Mouse (Mus musculus) urinary bladder, postnatal 14 days (tissue): ENCODE measurements around the gene Srd5a3.

Experiments used
- DNase-seq: peaks from one replicate; pipeline ENCODE4 v3.0.0; 2021; ENCODE audit warnings: low spot score

The Srd5a3 gene

DNA sequence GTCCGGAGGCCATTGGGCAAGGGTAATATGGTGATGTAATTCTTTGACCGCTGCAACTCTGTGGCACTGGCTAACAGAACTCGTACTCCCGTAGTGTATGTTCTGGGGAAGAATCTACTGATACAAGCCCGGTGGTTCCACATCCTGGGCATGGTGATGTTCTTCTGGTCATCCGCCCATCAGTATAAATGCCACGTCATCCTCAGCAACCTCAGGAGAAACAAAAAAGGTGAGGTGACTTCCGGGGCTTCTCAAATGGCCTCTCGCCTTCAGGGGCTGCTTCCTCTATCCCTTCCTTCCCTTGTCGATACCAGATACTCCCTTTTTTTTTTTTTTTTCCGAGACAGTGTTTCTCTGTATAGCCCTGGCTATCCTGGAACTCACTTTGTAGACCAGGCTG is 13.4 kb downstream of the Srd5a3 start:
- DNase-seq, result no peak

DNA sequence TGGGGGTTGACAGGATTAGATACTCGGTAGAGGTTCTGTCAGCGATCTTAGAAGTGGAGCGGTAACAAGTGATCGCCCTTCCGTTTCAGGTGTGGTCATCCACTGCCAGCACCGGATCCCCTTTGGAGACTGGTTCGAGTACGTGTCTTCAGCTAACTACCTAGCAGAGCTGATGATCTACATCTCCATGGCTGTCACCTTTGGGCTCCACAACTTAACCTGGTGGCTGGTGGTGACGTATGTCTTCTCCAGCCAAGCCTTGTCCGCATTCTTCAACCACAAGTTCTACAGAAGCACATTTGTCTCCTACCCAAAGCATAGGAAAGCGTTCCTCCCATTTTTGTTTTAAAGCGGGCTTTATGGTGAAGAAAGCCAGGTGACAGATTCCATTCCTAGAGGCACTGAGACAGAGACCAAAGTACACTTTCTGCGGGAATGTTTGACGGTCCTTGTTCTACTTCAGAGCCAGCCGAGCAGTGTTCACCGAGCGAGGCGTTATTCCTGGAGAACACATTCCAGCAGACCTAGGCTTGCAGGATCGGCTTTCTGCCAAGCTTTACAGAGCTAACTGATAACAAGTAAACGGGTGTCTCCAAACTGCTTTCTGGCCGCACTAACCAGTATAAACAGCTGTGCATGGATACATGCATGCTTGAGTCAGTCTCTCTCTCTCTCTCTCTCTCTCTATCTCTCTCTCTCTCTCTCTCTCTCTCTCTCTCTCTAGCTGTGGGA is 14.5 kb downstream of the Srd5a3 start:
- DNase-seq, result no peak

DNA sequence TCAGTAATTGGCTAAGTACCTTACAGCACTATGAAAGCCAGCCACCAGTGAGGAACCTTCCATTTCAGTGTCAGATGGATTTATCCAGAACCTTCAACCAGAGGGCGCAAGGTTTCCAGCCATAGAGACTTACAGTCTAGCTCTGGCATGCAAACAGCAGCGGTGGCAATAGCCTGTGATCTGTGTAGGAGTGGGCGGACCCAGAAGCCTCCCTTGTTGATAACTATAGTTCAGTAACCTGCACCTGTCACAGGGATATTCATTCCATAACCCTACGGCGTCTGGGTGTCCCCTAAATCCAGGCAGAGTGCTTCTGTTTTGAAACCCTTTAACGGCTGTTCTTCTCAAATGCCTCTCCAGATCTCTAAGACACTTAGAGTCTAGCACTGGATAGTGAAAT is 19.5 kb downstream of the Srd5a3 start:
- DNase-seq, result no peak

DNA sequence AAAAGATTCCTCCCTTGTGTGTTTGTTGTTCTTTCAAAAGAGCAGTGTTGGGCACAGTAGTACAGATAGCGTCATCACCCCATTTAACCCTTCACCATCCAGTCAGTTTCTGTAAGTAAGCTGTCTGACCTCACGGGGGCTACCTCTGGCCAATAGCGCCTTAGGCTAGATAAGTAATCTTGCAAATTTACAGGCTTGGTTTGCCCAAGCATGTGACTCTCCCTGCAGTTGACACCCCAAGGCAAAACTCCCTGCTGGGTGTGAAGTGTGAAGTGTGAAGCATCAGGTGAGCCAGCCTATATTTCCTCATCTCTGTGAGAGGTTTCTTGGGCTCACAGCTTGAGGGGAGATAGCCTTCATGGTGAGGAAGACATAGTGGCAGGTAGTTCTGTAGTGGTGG is 20.0 kb downstream of the Srd5a3 start:
- DNase-seq, result no peak

DNA sequence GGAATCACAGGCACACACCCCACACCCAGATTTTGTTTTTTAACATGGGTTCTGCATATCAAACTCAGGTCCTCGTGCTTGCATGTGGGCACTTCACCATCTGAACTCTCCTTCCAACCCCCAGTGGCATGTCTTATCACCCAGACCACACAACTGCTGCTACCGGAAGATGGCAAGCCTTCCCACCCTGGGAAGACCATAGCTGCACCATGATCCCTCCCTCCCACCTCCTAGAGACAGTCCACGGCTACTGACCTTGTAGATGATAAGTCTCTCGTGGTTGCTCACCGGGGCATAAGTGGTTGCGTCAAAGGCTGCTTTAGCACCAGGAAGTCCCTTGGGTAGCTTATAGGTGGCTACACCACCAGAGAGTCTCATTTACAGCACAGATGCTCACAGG is 21.4 kb downstream of the Srd5a3 start:
- DNase-seq, result no peak

DNA sequence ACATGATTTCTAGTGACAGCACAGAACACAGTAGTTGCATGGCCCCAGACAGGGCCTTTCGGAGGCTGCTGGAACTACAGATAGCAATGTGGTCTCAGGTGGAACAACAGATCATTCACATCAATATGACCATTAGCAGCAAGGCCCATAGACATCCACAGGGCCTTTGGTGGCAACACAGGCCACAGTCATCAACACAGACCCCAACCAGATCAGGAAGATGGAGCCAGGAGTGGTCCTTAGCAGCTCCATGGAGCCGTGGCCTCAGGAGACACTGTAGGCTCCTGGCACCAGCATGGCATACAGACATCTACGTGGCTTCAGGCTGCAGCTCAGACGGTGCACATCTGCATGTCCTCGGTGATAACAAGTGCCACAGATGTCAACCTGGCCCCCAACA is 22.9 kb downstream of the Srd5a3 start:
- DNase-seq, result no peak

DNA sequence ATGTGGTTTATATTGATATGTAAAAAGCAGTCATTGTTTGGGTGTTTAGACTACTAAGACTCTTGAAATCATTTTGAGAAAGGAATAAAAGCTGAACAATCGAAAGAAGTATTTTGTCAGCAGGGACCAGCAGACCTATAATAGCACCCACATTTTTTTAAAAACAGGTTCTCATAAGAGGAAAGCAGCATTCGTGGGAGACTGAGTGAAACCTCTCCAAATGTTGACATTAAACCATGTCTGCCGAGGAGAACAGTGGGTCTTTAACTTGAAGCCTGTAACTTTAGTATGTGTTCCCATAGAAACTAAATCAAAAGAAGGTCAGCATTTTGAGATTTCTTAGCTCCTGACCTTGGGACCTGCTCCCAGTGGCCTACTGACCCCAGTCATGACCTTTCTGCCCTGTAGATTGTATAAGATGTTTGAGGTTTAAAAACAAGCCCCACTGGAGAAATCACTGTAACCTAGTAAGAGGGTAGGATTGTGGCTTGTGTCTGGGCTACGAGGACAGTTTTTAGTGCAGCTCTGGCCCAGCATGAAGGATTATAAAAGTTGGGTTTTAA is 23.8 kb downstream of the Srd5a3 start:
- no peak for DNase-seq

DNA sequence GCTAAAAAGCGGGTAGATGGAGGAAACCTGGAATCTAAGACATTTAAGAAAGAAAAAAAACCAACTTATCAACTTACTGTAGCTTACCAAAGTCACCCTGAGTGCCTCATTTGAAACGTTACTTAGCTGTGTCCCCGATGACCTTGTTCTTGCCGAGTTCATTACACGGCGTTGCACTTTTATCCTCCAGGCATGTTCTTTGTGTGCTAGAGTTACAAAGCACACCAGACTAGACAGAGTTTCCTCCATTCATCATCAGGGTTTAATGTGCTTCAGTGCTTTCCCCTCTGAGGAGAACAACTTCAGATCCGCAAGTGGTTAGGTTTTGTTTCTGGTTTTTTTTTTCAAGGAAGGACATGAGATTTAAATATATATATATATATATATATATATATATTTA is 24.8 kb downstream of the Srd5a3 start:
- DNase-seq, result no peak

DNA sequence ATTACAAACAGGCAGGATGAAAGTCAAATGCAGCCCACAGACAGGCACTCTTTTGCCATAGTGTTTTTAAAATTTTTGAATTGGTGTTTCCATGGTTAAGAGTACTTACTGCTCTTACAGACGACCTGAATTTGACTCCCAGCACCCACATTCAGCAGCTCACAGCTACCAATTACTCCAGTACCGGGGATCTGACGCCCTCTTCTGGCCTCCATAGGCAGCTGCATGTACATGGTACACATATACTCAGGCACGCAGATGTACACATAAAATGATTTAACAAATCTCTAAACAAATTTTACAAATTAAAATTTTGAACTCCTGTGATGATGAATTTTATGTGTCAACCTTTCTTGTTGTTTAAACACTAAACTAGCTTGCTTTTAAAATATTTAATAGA is 30.5 kb downstream of the Srd5a3 start:
- no peak for DNase-seq

DNA sequence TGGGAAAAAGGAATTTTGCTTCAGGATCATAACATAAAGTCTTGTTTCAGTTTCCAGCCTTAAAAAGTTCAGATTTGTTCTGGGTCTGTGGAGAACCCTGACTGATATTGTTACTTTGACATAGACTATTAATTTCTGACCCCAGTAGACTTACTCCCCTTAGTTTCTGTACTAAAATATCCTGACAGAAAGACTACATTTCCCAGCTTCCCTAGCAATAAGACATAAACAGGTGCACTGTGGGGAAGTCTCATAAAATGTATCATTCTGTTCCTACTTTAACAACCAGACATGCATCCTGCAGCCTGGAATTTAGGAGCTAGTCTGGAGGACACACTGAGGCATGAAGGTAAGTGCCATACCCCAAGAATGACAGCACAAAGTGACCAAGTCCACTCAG is 31.0 kb downstream of the Srd5a3 start:
- no peak for DNase-seq

DNA sequence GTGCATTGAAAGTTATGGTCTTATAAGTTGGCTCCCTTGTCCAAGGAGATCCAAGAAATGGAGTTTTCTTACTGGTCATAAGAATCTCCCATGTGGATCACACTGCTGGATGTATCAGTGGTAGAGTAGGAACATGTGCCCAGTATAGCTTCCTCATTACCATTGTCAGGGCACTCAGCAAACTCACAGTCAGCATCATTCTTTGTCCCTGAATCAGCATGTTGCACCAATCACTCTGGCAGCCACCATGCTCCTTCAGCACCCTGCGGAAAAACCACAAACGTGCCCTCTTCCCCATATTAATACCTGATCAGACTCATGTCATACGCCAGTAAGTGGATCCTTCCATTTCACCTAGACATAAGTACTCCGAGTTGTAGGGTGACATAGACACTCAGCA is 35.0 kb downstream of the Srd5a3 start:
- no peak for DNase-seq

DNA sequence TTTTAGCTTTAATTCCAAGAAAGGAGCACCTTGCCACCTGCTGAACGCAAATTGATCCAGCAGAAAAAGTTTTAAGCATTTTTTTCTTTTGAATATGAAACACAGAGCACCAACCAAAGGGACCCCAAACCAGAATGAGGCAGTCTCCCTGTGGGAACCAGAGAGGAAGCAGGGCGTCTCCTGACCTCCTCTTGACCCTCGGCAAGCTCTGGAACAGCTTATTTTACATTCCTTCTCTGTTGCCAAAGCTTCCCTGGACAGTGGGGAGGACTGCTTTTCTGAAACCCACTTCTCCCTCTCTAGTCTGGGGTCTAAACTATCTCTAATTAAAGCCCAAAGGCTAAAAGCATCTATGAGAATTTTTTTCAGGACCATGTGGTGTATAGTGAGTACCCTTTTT is 36.3 kb downstream of the Srd5a3 start:
- no peak for DNase-seq

DNA sequence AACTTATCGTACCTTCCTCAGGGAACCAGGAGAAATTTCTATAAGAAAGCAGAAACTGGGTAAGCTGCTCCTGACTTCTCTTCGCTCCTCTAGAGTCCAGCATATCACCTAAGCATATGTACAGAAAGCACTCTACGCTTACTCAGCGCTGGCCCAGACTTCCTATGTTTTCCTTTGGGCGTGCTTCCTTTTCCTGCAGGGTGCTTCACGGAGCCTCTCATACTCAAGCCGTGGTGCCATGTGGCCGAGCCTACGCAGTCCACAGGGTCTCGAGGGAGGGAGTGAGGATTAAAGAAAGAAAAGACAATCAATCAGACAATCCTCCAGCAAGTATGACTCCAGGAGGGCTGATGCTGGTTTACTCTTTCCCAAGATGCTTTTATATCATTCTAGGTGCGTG is 36.8 kb downstream of the Srd5a3 start:
- DNase-seq, result no peak

DNA sequence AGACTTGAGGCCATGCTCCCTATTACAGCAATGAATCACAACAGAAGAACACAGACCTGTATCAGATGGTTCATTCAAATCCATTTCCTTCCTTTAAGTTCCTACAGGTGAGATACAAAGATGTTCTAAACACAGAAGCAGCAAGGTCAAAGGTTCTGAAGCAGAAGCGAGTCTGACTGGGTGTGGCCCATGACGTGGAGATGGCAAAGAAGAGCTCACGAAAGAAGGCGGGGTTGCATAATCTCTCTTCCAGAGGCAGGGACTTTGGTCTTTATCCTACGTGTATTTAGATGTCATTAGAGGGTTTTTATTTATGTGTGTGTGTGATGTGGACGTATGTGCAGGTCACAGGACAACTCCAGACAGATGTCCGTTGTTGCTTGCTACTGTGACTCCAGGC is 37.6 kb downstream of the Srd5a3 start:
- DNase-seq, result no peak

DNA sequence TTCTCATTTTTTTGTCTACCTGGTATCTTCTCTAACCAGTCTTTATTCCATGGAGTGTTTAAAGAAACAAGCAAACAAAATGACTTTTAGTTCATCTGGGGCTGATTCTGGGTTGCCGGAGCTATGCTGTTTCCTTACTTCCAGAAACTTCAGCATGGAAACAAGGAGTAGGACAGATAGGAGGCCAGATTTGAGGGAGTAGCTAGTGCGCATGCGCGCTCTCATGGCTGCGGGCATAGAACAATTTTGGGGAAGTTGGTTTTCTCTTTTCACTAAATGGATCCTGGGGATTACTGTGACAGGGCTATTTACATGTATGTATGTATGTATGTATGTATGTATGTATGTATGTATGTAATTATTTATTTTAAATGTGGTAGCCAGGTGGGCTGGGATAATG is 39.1 kb downstream of the Srd5a3 start:
- DNase-seq, result no peak

DNA sequence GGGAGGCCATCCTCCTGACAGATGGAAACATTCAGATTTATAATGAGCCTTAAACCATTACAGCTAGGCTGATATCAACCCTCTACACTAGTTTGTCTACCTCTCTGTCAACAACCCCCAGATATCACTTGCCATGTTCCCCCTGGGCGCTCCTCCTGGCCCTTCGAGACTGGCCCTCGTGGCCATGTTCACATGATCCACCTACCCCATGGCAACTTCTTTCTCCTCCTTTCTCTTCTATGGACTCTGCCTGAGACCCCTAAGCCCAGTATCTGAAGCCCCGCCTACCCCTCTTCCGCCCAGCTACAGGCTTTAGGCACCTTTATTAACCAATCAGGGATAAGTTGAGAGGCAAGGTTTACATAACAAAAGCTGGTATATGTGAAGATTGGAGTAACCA is 39.7 kb downstream of the Srd5a3 start:
- no peak for DNase-seq

DNA sequence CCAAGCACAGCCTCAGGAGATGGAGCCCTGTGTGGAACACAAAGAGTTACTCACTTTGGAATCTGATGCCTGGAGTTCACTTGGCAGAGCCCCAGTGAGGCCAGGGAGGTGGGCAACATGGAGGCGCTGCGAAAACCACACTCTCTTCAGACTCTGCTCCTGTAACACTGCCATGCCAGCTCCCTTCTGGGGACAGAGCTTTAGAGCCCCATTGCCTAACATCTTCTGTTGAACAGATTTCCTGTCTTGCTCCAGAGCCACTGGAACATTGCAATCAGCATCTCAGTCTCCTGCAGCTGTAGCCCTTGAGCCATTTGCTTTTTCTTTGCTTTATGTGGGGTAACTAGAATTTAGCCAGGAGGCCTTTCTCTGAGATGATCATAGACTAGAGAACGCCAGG is 42.3 kb downstream of the Srd5a3 start:
- no peak for DNase-seq

DNA sequence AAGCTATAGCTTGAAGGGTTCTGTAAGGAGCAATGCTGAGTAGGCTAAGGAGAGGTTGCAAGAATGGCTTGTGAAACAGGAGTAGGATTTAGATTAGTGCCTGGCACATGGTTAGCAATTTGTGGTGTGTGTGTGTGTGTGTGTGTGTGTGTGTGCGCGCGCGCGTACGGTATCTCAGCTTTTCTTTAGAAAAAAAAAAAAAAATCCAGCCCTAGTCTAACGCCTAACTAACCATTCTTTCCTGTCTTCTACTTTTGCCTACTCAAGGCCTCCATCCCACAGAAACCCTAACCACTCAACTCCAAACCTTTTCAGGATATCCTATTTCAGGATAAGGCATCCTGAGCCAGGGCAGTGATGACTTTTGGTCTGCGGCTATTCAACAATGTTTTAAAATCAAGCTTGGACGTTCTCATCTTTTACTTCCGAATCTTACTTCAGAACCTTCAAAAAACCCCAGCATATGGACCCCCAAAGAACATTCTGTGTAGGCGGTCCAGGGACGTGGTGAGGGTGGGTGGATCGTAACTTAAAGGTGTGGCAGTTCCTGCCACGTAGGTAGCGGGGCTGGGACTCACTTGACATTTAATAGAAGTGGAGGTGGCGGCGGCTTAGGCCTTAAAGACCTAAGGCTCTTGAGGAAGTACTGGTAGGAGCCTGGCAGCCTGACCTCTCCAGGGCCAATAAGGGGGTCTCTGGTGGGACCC is 43.1 kb downstream of the Srd5a3 start:
- DNase-seq, result no peak

DNA sequence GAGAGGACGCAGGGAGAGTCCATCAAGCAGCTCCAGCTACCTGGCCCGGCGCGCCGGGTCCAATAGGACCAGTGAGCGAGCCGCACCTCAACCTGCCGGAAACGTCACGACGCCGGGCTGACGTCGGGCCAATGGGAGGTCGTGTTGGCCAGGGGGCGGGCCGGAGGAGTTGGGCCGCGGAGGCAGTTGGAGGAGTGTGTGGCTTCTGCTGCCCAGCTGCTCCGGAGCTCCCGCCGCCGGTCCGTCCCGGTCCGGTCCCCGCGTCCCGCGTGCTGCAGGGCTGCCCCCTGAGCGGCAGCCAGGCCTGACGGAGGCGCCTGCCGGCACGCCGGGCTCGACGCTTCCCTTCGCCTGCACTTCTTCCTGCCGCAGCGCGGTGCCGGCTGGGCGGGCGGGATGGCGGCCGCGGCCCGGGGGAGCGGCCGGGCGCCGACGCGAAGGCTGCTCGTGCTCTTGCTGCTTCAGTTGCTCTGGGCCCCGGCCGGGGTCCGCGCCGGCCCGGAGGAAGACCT is 43.7 kb downstream of the Srd5a3 start, which contains the start of gene Tmem165:
TSS of gene Tmem165 (plus strand) at position 131 of the 512 bp plus-strand sequence.
- DNase-seq, result peak; percentile 95

DNA sequence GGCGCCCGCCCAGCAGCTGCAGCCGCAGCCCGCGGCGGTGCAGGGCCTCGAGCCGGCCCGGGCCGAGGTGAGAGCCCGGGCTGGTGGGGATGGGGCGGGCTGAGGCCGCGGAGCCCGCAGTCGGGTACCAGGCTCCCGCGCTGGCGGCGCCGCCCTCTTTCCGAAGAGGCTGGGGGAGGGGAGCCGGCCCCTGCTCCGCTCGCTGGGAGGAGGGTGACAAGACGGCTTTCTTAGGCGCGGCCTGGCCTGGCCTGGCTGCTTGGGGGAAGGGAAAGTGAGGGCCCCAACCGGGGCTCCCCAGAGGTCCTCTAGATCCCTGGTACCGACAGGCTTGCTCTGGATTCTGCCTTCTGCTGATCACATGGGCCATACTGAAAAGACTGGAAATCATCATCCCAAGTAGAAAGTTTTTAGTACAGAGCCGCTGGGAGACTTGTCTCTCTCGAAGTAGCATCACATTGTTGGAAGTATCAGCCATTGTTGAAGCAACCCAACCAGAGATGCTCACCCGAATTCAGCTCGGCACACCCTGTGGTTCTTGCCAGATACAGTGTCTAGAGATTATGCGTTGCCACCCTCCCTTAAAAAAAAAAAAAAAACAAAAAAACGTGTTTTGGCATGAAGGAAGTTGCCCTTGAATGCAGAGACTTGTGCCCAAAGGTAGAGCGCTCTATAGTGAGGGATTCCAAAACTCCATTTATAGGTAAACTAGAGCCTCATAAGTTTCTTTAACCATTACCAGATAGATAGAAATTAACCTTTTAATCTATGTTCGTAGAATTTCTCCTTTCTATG is 44.4 kb downstream of the Srd5a3 start:
- peak; percentile 76 for DNase-seq

DNA sequence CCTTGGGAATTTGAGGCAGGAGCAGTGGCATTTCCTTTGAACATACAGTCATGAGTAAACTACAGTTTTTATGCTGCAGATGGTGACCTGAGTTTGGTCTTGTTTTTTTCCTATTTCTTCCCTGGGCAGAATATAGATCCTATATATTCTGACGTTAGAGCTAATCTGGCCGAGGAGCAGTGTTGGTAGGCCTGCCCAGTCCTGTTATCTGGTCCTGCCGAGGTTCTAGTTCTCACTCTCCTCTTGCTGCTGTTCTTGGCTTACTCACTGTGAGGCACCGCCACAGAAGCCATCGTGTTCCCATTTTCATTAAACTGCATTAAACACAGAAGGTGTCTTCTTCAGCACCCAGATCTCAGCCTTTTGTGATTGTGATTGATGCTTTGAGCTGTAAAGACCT is 47.8 kb downstream of the Srd5a3 start:
- no peak for DNase-seq

DNA sequence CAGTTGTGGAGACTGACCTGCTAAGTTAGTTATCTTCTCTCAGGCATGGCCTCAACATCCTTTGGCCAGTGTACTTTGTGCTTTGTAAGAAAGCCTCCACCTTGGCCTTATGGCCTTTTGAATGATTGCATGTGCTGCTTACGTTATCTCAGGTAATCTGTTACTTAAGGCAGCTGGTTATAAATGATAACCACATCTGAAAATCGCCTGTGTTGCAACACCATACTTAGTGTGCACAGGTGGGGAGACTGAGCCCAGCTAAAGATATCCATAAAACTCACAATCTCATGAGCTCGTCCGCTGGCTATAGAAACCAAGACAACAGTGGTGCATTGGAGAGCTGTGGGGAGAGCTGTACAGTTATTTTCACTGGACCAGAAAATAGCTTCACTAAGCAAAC is 50.5 kb downstream of the Srd5a3 start:
- no peak for DNase-seq

DNA sequence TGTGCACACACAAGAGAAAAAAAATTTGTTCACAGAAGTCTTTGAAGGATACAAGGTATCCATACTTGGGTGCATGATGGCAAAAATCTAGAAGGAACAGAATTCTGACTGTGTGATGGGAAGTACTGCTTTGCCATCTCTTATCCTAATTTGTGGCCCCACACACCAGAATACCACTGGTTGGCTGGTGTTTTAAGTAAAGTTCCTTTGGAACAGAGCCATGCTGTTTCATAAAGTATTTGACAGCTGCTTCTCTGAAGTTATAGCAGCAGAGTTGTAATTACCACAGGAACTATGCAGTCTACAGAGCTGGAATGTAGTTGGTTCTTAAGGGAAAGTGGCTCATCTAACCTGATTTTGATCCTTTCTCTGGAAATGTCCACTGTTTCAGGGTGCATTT is 53.0 kb downstream of the Srd5a3 start:
- DNase-seq, result no peak
